8 mouse cellular contexts compared by ENCODE assay signal in genomic region chr2:112367222-112367621, GRCm38 (mm10). TPM values are rescaled to one million over a fixed set of nuclear protein-coding genes. Genes with fewer than 3 reads are reported as not detected.
DNase-seq lines count a peak whose midpoint lies in the region; ATAC-seq and TF ChIP-seq lines count a peak whose summit lies in the region.

No protein-coding gene starts in this region.

- H3K79me2 ChIP-seq in MEL (ENCODE audit: control insufficient read depth, insufficient read depth, low read length, poor library complexity), result peaks cover 20% of the 10 kb centered on the region

- 0 out of 2 replicates have a peak, but pooled peaks have one; percentile 41 for ATAC-seq in kidney, embryonic 14.5 days (ENCODE audit: low FRiP score, low TSS enrichment)
- ATAC-seq in intestine, postnatal 0 days, result peak; percentile 39
- ATAC-seq in midbrain, postnatal 0 days (ENCODE audit: low FRiP score), result peak; percentile 31; the same call in 1 of the 2 replicates

- 18% methylated on average over 15 of the region's 15 CpGs for WGBS in kidney, embryonic 14.5 days
- 11% methylated on average over 15 of the region's 15 CpGs for WGBS in intestine, postnatal 0 days
- 19% methylated on average over 15 of the region's 15 CpGs for WGBS in midbrain, postnatal 0 days

- H3K27ac ChIP-seq in kidney, embryonic 14.5 days (ENCODE audit: low read depth, low read length), result 0 out of 2 replicates have a peak overlapping the region, but pooled peaks have one; percentile 91
- no peak overlapping the region for H3K27ac ChIP-seq in MEL (ENCODE audit: control insufficient read depth, low read depth, low read length)
- H3K27ac ChIP-seq in intestine, postnatal 0 days (ENCODE audit: low read depth, low read length), result peak overlapping the region; percentile 73; the same call in 1 of the 2 replicates
- H3K27ac ChIP-seq in midbrain, postnatal 0 days (ENCODE audit: low read depth, low read length), result peak overlapping the region; percentile 68

- H3K4me1 ChIP-seq in kidney, embryonic 14.5 days (ENCODE audit: control insufficient read depth, insufficient read depth, low read length), result peaks cover 8% of the 10 kb centered on the region; the same call in 1 of the 2 replicates
- H3K4me1 ChIP-seq in MEL (ENCODE audit: control insufficient read depth in 1 of 2, insufficient read depth in 2 of 2, low read length in 2 of 2), result peaks cover 9% of the 10 kb centered on the region in 2 experiments
- peaks cover 29% of the 10 kb centered on the region for H3K4me1 ChIP-seq in erythroblast, embryonic 14.5 days (ENCODE audit: control insufficient read depth)
- H3K4me1 ChIP-seq in intestine, postnatal 0 days (replicated peaks; ENCODE audit: control insufficient read depth, insufficient read depth, low read length), result no peaks in the 10 kb centered on the region; the same call in 1 of the 2 replicates
- no peaks in the 10 kb centered on the region for H3K4me1 ChIP-seq in midbrain, postnatal 0 days (ENCODE audit: insufficient read depth, low read length)

- H3K4me2 ChIP-seq in kidney, embryonic 14.5 days (replicated peaks; ENCODE audit: low read depth, low read length), result peak overlapping the region; percentile 78
- peak overlapping the region; percentile 87 for H3K4me2 ChIP-seq in intestine, postnatal 0 days (replicated peaks; ENCODE audit: low read depth)
- peak overlapping the region; percentile 91 for H3K4me2 ChIP-seq in midbrain, postnatal 0 days (ENCODE audit: low read depth, low read length, poor library complexity, severe bottlenecking)

- H3K9ac ChIP-seq in kidney, embryonic 14.5 days (ENCODE audit: low read depth, low read length), result peak overlapping the region; percentile 79
- peak overlapping the region; percentile 86 for H3K9ac ChIP-seq in MEL (ENCODE audit: control insufficient read depth, low read depth, low read length, poor library complexity, severe bottlenecking)
- H3K9ac ChIP-seq in intestine, postnatal 0 days (ENCODE audit: low read depth, low read length), result peak overlapping the region; percentile 73
- peak overlapping the region; percentile 82 for H3K9ac ChIP-seq in midbrain, postnatal 0 days (replicated peaks; ENCODE audit: low read length, poor library complexity, severe bottlenecking)

- no peaks in the 10 kb centered on the region for H3K27me3 ChIP-seq in kidney, embryonic 14.5 days (ENCODE audit: control insufficient read depth, insufficient read depth, low read length)
- H3K27me3 ChIP-seq in MEL (ENCODE audit: control insufficient read depth in 1 of 2, insufficient read depth in 2 of 2, low read length in 2 of 2), result no peaks in the 10 kb centered on the region
- H3K27me3 ChIP-seq in erythroblast, embryonic 14.5 days (ENCODE audit: control insufficient read depth), result no peaks in the 10 kb centered on the region
- no peaks in the 10 kb centered on the region for H3K27me3 ChIP-seq in intestine, postnatal 0 days (replicated peaks; ENCODE audit: control insufficient read depth, insufficient read depth, low read length)
- H3K27me3 ChIP-seq in midbrain, postnatal 0 days (ENCODE audit: insufficient read depth, low read length), result no peaks in the 10 kb centered on the region

- no peak for DNase-seq in kidney, adult 9 months
- peak; percentile 49 for DNase-seq in MEL (ENCODE audit: low read depth, low spot score)
- no peak for DNase-seq in midbrain, postnatal 0 days (ENCODE audit: low spot score)
- no peak for DNase-seq in right cerebral cortex, adult 2 months (ENCODE audit: low spot score in 2 of 2)
- no peak for DNase-seq in layer of hippocampus, adult 8-10 months (ENCODE audit: low spot score in 2 of 2)

- TF ChIP-seq POLR2A in MEL (IDR thresholded peaks at IDR 0.05; ENCODE audit: control insufficient read depth in 1 of 2, insufficient read depth in 1 of 2, low read depth in 1 of 2, low read length in 2 of 2, poor library complexity in 1 of 2), result no peak

- TF ChIP-seq CTCF in MEL (IDR thresholded peaks at IDR 0.05 in 2 of 3, conservative IDR thresholded peaks at IDR 0.05 in 1 of 3; ENCODE audit: control insufficient read depth in 1 of 3, insufficient read depth in 1 of 3, low read depth in 2 of 3, low read length in 3 of 3, poor library complexity in 1 of 3, severe bottlenecking in 1 of 3), result no peak
- TF ChIP-seq CTCF in intestine, postnatal 0 days (IDR thresholded peaks at IDR 0.05; ENCODE audit: low read depth), result no peak
- no peak for TF ChIP-seq CTCF in midbrain, postnatal 0 days (IDR thresholded peaks at IDR 0.05)

- H3K36me3 ChIP-seq in kidney, embryonic 14.5 days (ENCODE audit: control insufficient read depth, insufficient read depth, low read length), result peaks cover 22% of the 10 kb centered on the region
- peaks cover 13 to 15% of the 10 kb centered on the region in 2 experiments for H3K36me3 ChIP-seq in MEL (ENCODE audit: control insufficient read depth in 1 of 2, insufficient read depth in 2 of 2, low read length in 2 of 2)
- H3K36me3 ChIP-seq in erythroblast, embryonic 14.5 days (ENCODE audit: control insufficient read depth), result peaks cover 32% of the 10 kb centered on the region
- peaks cover 7% of the 10 kb centered on the region for H3K36me3 ChIP-seq in intestine, postnatal 0 days (ENCODE audit: control insufficient read depth, insufficient read depth)
- H3K36me3 ChIP-seq in midbrain, postnatal 0 days (ENCODE audit: insufficient read depth, low read length), result peaks cover 18% of the 10 kb centered on the region

- no peak for TF ChIP-seq RAD21 in MEL (IDR thresholded peaks at IDR 0.05; ENCODE audit: low read depth, low read length)

- no peak for TF ChIP-seq EP300 in MEL (IDR thresholded peaks at IDR 0.05; ENCODE audit: low read depth in 1 of 2, low read length in 2 of 2)

- H3K9me3 ChIP-seq in kidney, embryonic 14.5 days (ENCODE audit: control insufficient read depth, low read length), result no peaks in the 10 kb centered on the region
- no peaks in the 10 kb centered on the region for H3K9me3 ChIP-seq in MEL (replicated peaks; ENCODE audit: insufficient read depth, low read length)
- H3K9me3 ChIP-seq in erythroblast, embryonic 14.5 days (ENCODE audit: control insufficient read depth, low read length), result no peaks in the 10 kb centered on the region
- no peaks in the 10 kb centered on the region for H3K9me3 ChIP-seq in intestine, postnatal 0 days (ENCODE audit: control insufficient read depth)
- H3K9me3 ChIP-seq in midbrain, postnatal 0 days (ENCODE audit: low read length), result no peaks in the 10 kb centered on the region

- peak overlapping the region; percentile 90 for H3K4me3 ChIP-seq in kidney, embryonic 14.5 days (ENCODE audit: low read length)
- peak overlapping the region; percentile 84 to 92 for H3K4me3 ChIP-seq in MEL (ENCODE audit: control insufficient read depth in 1 of 2, insufficient read depth in 1 of 2, low read depth in 2 of 2, low read length in 2 of 2)
- peak overlapping the region; percentile 91 for H3K4me3 ChIP-seq in erythroblast, embryonic 14.5 days (replicated peaks)
- peak overlapping the region; percentile 89 for H3K4me3 ChIP-seq in intestine, postnatal 0 days (ENCODE audit: low read depth, low read length)
- H3K4me3 ChIP-seq in midbrain, postnatal 0 days (ENCODE audit: low read depth, low read length), result peak overlapping the region; percentile 86

TF ChIP-seq in MEL, 35 proteins besides CTCF, POLR2A, EP300 and RAD21:
- TF ChIP-seq POLR2AphosphoS2 (IDR thresholded peaks at IDR 0.05; ENCODE audit: low read length) (no peak), MYC (IDR thresholded peaks at IDR 0.05; ENCODE audit: low read depth, low read length) (no peak), CHD2 (IDR thresholded peaks at IDR 0.05; ENCODE audit: low read length) (no peak), CHD1 (IDR thresholded peaks at IDR 0.05; ENCODE audit: low read depth, low read length) (no peak), NRF1 (IDR thresholded peaks at IDR 0.05; ENCODE audit: insufficient read depth, low read depth, low read length, poor library complexity, severe bottlenecking) (no peak), E2F4 (IDR thresholded peaks at IDR 0.05; ENCODE audit: borderline replicate concordance, low read depth, low read length) (no peak), MXI1 (IDR thresholded peaks at IDR 0.05; ENCODE audit: low read depth, low read length) (no peak), POLR2AphosphoS5 (IDR thresholded peaks at IDR 0.05; ENCODE audit: borderline replicate concordance, low read depth, low read length) (no peak), USF1 (IDR thresholded peaks at IDR 0.05; ENCODE audit: low read depth, low read length) (no peak), ZNF384 (IDR thresholded peaks at IDR 0.05; ENCODE audit: low read depth, low read length) (no peak), NELFE (IDR thresholded peaks at IDR 0.05; ENCODE audit: low read depth, low read length) (no peak), MAX (IDR thresholded peaks at IDR 0.05; ENCODE audit: low read length) (no peak), ZKSCAN1 (IDR thresholded peaks at IDR 0.05; ENCODE audit: low read depth, low read length) (no peak)

RNA-seq across cellular contexts. Expression of gene Emc4, which starts 0.6 kb away (rescaled TPM):
- 123 and 132 TPM in 2 replicates for polyA plus RNA-seq in kidney, embryonic 14.5 days (2014; fragmentation: Nextera tagmentation; extraction: Ambion mirVana)
- 163 and 201 TPM in 2 replicates for total RNA-seq in MEL (2012; rRNA removed)
- polyA plus RNA-seq in MEL (2012; ENCODE audit: insufficient read depth in 1 of 2, insufficient read length in 2 of 2, low read depth in 1 of 2, low replicate concordance in 2 of 2, missing spikeins in 1 of 2), result 100 to 1,000 TPM in 1 of 2 experiments, not detected in 1; 171 TPM
- polyA plus RNA-seq in erythroblast, embryonic 14.5 days (2012), result 0.78 and 1.1 TPM in 2 replicates
- 91.9 and 102 TPM in 2 replicates for polyA plus RNA-seq in intestine, postnatal 0 days (2015; fragmentation: Nextera tagmentation; extraction: Ambion mirVana)
- 113 and 129 TPM in 2 replicates for total RNA-seq in midbrain, postnatal 0 days (2014; rRNA removed)
- 219 and 242 TPM in 2 replicates for polyA plus RNA-seq in midbrain, postnatal 0 days (2015; fragmentation: Nextera tagmentation; extraction: Ambion mirVana)
- 100 to 1,000 TPM; 125 to 129 (median 127) TPM for total RNA-seq in layer of hippocampus, adult 8-10 months (2022)

RNA-seq across cellular contexts. Expression of gene Katnbl1, which starts 11.8 kb away (rescaled TPM):
- 37.4 and 46.5 TPM in 2 replicates for polyA plus RNA-seq in kidney, embryonic 14.5 days (2014; fragmentation: Nextera tagmentation; extraction: Ambion mirVana)
- 16.6 and 16.7 TPM in 2 replicates for total RNA-seq in MEL (2012; rRNA removed)
- 10 to 100 TPM in 1 of 2 experiments, not detected in 1; 12.6 TPM for polyA plus RNA-seq in MEL (2012; ENCODE audit: insufficient read depth in 1 of 2, insufficient read length in 2 of 2, low read depth in 1 of 2, low replicate concordance in 2 of 2, missing spikeins in 1 of 2)
- polyA plus RNA-seq in erythroblast, embryonic 14.5 days (2012), result 0.14 and 0.29 TPM in 2 replicates
- 16.9 and 17.0 TPM in 2 replicates for polyA plus RNA-seq in intestine, postnatal 0 days (2015; fragmentation: Nextera tagmentation; extraction: Ambion mirVana)
- 15.1 and 18.7 TPM in 2 replicates for total RNA-seq in midbrain, postnatal 0 days (2014; rRNA removed)
- 19.8 and 20.1 TPM in 2 replicates for polyA plus RNA-seq in midbrain, postnatal 0 days (2015; fragmentation: Nextera tagmentation; extraction: Ambion mirVana)
- 10 to 100 TPM; 10.6 to 14.5 (median 11.1) TPM for total RNA-seq in layer of hippocampus, adult 8-10 months (2022)

Comparison
In these comparisons a context has a peak if more than half of its experiments do, and no peak if none do; other contexts are left out.
1. RNA of gene Katnbl1, which starts 11.8 kb away (polyA plus RNA-seq): 37.4 to 46.5 TPM in kidney, embryonic 14.5 days, 19.8 to 20.1 TPM in midbrain, postnatal 0 days, 16.9 to 17.0 TPM in intestine, postnatal 0 days and 12.6 TPM in MEL; 0.14 to 0.29 TPM in erythroblast, embryonic 14.5 days; every median in the first group is over 10 times any median in the second.
2. Peak in every context shown above with its lines, with median percentiles within 50 percentile points of each other: ATAC-seq, H3K4me2 ChIP-seq, H3K4me3 ChIP-seq and H3K9ac ChIP-seq.